Mouse (Mus musculus): Measurements from ENCODE around the gene Usp22. TPM values are rescaled to one million over a fixed set of nuclear protein-coding genes. Genes with fewer than 3 reads are reported as not detected.
A peak's percentile ranks its signal among the peaks of the same experiment; 100 is the strongest.
"Not testable (repeated sequence)": the region's sequence is repeated elsewhere in the genome, so short reads cannot be mapped to it uniquely, and the experiment has no call there.

Gene Usp22
- polyA plus RNA-seq, 1 experiment from 2014 or later, result 529 TPM

GRCm38 (mm10) chr11:61193392-61193791 lies 18.5 kb upstream of the Usp22 start:
- Histone ChIP-seq H3K27ac (replicated peaks; ENCODE audit: low read depth, low read length) (no peak overlapping the region), H3K36me3 (ENCODE audit: control insufficient read depth, insufficient read depth, low read length) (no peaks in the 10 kb centered on the region), H3K9me3 (ENCODE audit: control insufficient read depth, low read length) (no peaks in the 10 kb centered on the region), H3K4me3 (replicated peaks; ENCODE audit: low read depth, low read length) (no peak overlapping the region), H3K9ac (replicated peaks; ENCODE audit: low read length) (no peak overlapping the region), H3K27me3 (ENCODE audit: control insufficient read depth, insufficient read depth, low read length) (no peaks in the 10 kb centered on the region), H3K4me1 (ENCODE audit: control insufficient read depth, insufficient read depth, low read length) (no peaks in the 10 kb centered on the region), H3K4me2 (ENCODE audit: low read length) (no peak overlapping the region)
- DNase-seq, result peak; percentile 91
- WGBS, result 13% methylated on average over 9 of the region's 9 CpGs
- ATAC-seq (ENCODE audit: low FRiP score, low TSS enrichment), result no peak

GRCm38 (mm10) chr11:61192779-61193178 lies 17.9 kb upstream of the Usp22 start:
- 95% methylated on average over 2 of the region's 2 CpGs for WGBS
- H3K4me1 ChIP-seq (ENCODE audit: control insufficient read depth, insufficient read depth, low read length), result no peaks in the 10 kb centered on the region
- H3K36me3 ChIP-seq (ENCODE audit: control insufficient read depth, insufficient read depth, low read length), result no peaks in the 10 kb centered on the region

GRCm38 (mm10) chr11:61192123-61192522 lies 17.3 kb upstream of the Usp22 start:
- not testable (repeated sequence) for H3K9me3 ChIP-seq (ENCODE audit: control insufficient read depth, low read length); H3K27ac ChIP-seq (replicated peaks; ENCODE audit: low read depth, low read length); H3K27me3 ChIP-seq (ENCODE audit: control insufficient read depth, insufficient read depth, low read length); H3K9ac ChIP-seq (replicated peaks; ENCODE audit: low read length); H3K4me1 ChIP-seq (ENCODE audit: control insufficient read depth, insufficient read depth, low read length); H3K4me3 ChIP-seq (replicated peaks; ENCODE audit: low read depth, low read length); H3K4me2 ChIP-seq (ENCODE audit: low read length); H3K36me3 ChIP-seq (ENCODE audit: control insufficient read depth, insufficient read depth, low read length); ATAC-seq (ENCODE audit: low FRiP score, low TSS enrichment); DNase-seq
- WGBS, result 91% methylated on average over 7 of the region's 10 CpGs

More at GRCm38 (mm10) chr11:61192779-61193178, 17.9 kb upstream of the Usp22 start:
- DNase-seq (no peak), ATAC-seq (ENCODE audit: low FRiP score, low TSS enrichment) (no peak)
- H3K9me3 ChIP-seq (ENCODE audit: control insufficient read depth, low read length), result no peaks in the 10 kb centered on the region
- no peak overlapping the region for H3K27ac ChIP-seq (replicated peaks; ENCODE audit: low read depth, low read length)
- no peak overlapping the region for H3K9ac ChIP-seq (replicated peaks; ENCODE audit: low read length)
- no peaks in the 10 kb centered on the region for H3K27me3 ChIP-seq (ENCODE audit: control insufficient read depth, insufficient read depth, low read length)
- no peak overlapping the region for H3K4me3 ChIP-seq (replicated peaks; ENCODE audit: low read depth, low read length)
- H3K4me2 ChIP-seq (ENCODE audit: low read length), result no peak overlapping the region

GRCm38 (mm10) chr11:61190776-61191175 lies 15.9 kb upstream of the Usp22 start:
- peak; percentile 55 for DNase-seq
- no peaks in the 10 kb centered on the region for H3K27me3 ChIP-seq (ENCODE audit: control insufficient read depth, insufficient read depth, low read length)
- no peaks in the 10 kb centered on the region for H3K4me1 ChIP-seq (ENCODE audit: control insufficient read depth, insufficient read depth, low read length)
- no peaks in the 10 kb centered on the region for H3K36me3 ChIP-seq (ENCODE audit: control insufficient read depth, insufficient read depth, low read length)
- H3K27ac ChIP-seq (replicated peaks; ENCODE audit: low read depth, low read length), result no peak overlapping the region
- H3K9ac ChIP-seq (replicated peaks; ENCODE audit: low read length), result no peak overlapping the region
- no peak for ATAC-seq (ENCODE audit: low FRiP score, low TSS enrichment)
- 37% methylated on average over 2 of the region's 2 CpGs for WGBS
- H3K9me3 ChIP-seq (ENCODE audit: control insufficient read depth, low read length), result no peaks in the 10 kb centered on the region
- H3K4me2 ChIP-seq (ENCODE audit: low read length), result no peak overlapping the region
- H3K4me3 ChIP-seq (replicated peaks; ENCODE audit: low read depth, low read length), result no peak overlapping the region

GRCm38 (mm10) chr11:61183820-61184219 lies 9.0 kb upstream of the Usp22 start:
- no peaks in the 10 kb centered on the region for H3K36me3 ChIP-seq (ENCODE audit: control insufficient read depth, insufficient read depth, low read length)
- H3K27ac ChIP-seq (replicated peaks; ENCODE audit: low read depth, low read length), result no peak overlapping the region
- no peaks in the 10 kb centered on the region for H3K27me3 ChIP-seq (ENCODE audit: control insufficient read depth, insufficient read depth, low read length)
- no peak overlapping the region for H3K4me2 ChIP-seq (ENCODE audit: low read length)
- H3K4me3 ChIP-seq (replicated peaks; ENCODE audit: low read depth, low read length), result no peak overlapping the region
- WGBS, result 82% methylated on average over 1 of the region's 1 CpGs
- ATAC-seq (ENCODE audit: low FRiP score, low TSS enrichment) (no peak), DNase-seq (no peak)
- H3K4me1 ChIP-seq (ENCODE audit: control insufficient read depth, insufficient read depth, low read length), result no peaks in the 10 kb centered on the region
- no peak overlapping the region for H3K9ac ChIP-seq (replicated peaks; ENCODE audit: low read length)
- no peaks in the 10 kb centered on the region for H3K9me3 ChIP-seq (ENCODE audit: control insufficient read depth, low read length)

GRCm38 (mm10) chr11:61181624-61182023 lies 6.8 kb upstream of the Usp22 start:
- H3K9ac ChIP-seq (replicated peaks; ENCODE audit: low read length), result no peak overlapping the region
- H3K9me3 ChIP-seq (ENCODE audit: control insufficient read depth, low read length), result no peaks in the 10 kb centered on the region
- H3K27ac ChIP-seq (replicated peaks; ENCODE audit: low read depth, low read length), result no peak overlapping the region
- H3K4me1 ChIP-seq (ENCODE audit: control insufficient read depth, insufficient read depth, low read length), result no peaks in the 10 kb centered on the region
- H3K36me3 ChIP-seq (ENCODE audit: control insufficient read depth, insufficient read depth, low read length), result no peaks in the 10 kb centered on the region
- no peak overlapping the region for H3K4me2 ChIP-seq (ENCODE audit: low read length)
- DNase-seq (no peak), ATAC-seq (ENCODE audit: low FRiP score, low TSS enrichment) (no peak)
- no peak overlapping the region for H3K4me3 ChIP-seq (replicated peaks; ENCODE audit: low read depth, low read length)
- no peaks in the 10 kb centered on the region for H3K27me3 ChIP-seq (ENCODE audit: control insufficient read depth, insufficient read depth, low read length)

- ATAC-seq (ENCODE audit: low FRiP score, low TSS enrichment), result no peak
- no peak overlapping the region for H3K9ac ChIP-seq (replicated peaks; ENCODE audit: low read length)
- H3K27ac ChIP-seq (replicated peaks; ENCODE audit: low read depth, low read length), result no peak overlapping the region
- no peaks in the 10 kb centered on the region for H3K4me1 ChIP-seq (ENCODE audit: control insufficient read depth, insufficient read depth, low read length)
- no peak for DNase-seq
- 89% methylated on average over 3 of the region's 3 CpGs for WGBS
- no peaks in the 10 kb centered on the region for H3K36me3 ChIP-seq (ENCODE audit: control insufficient read depth, insufficient read depth, low read length)
- no peaks in the 10 kb centered on the region for H3K27me3 ChIP-seq (ENCODE audit: control insufficient read depth, insufficient read depth, low read length)
- no peak overlapping the region for H3K4me2 ChIP-seq (ENCODE audit: low read length)
- H3K4me3 ChIP-seq (replicated peaks; ENCODE audit: low read depth, low read length), result no peak overlapping the region
- no peaks in the 10 kb centered on the region for H3K9me3 ChIP-seq (ENCODE audit: control insufficient read depth, low read length)
These were observed 5.5 kb upstream of the Usp22 start for GRCm38 (mm10) chr11:61180361-61180760.

GRCm38 (mm10) chr11:61176321-61176720 lies 1.5 kb upstream of the Usp22 start:
- WGBS, result 91% methylated on average over 1 of the region's 1 CpGs
- no peaks in the 10 kb centered on the region for H3K9me3 ChIP-seq (ENCODE audit: control insufficient read depth, low read length)
- H3K36me3 ChIP-seq (ENCODE audit: control insufficient read depth, insufficient read depth, low read length), result 0 out of 2 replicates have a peak, but pooled peaks cover 3% of the 10 kb centered on the region
- no peak for DNase-seq
- H3K27ac ChIP-seq (replicated peaks; ENCODE audit: low read depth, low read length), result peak overlapping the region; percentile 99
- peaks cover 17% of the 10 kb centered on the region for H3K4me1 ChIP-seq (ENCODE audit: control insufficient read depth, insufficient read depth, low read length)
- no peak overlapping the region for H3K9ac ChIP-seq (replicated peaks; ENCODE audit: low read length)
- no peak overlapping the region for H3K4me3 ChIP-seq (replicated peaks; ENCODE audit: low read depth, low read length)
- H3K4me2 ChIP-seq (ENCODE audit: low read length), result peak overlapping the region; percentile 47; the same call in 1 of the 2 replicates
- no peak for ATAC-seq (ENCODE audit: low FRiP score, low TSS enrichment)
- no peaks in the 10 kb centered on the region for H3K27me3 ChIP-seq (ENCODE audit: control insufficient read depth, insufficient read depth, low read length)

GRCm38 (mm10) chr11:61175778-61176177 lies 923 bp upstream of the Usp22 start:
- WGBS, result 69% methylated on average over 5 of the region's 5 CpGs
- H3K9ac ChIP-seq (replicated peaks; ENCODE audit: low read length), result 0 out of 2 replicates have a peak overlapping the region, but pooled peaks have one; percentile 24
- DNase-seq (peak; percentile 41), ATAC-seq (ENCODE audit: low FRiP score, low TSS enrichment) (no peak)
- H3K27me3 ChIP-seq (ENCODE audit: control insufficient read depth, insufficient read depth, low read length), result no peaks in the 10 kb centered on the region
- peak overlapping the region; percentile 27; the same call in 1 of the 2 replicates for H3K4me3 ChIP-seq (replicated peaks; ENCODE audit: low read depth, low read length)
- no peaks in the 10 kb centered on the region for H3K9me3 ChIP-seq (ENCODE audit: control insufficient read depth, low read length)
- 0 out of 2 replicates have a peak, but pooled peaks cover 3% of the 10 kb centered on the region for H3K36me3 ChIP-seq (ENCODE audit: control insufficient read depth, insufficient read depth, low read length)
- peaks cover 22% of the 10 kb centered on the region for H3K4me1 ChIP-seq (ENCODE audit: control insufficient read depth, insufficient read depth, low read length)
- H3K4me2 ChIP-seq (ENCODE audit: low read length), result peak overlapping the region; percentile 47
- H3K27ac ChIP-seq (replicated peaks; ENCODE audit: low read depth, low read length), result peak overlapping the region; percentile 99
